Mouse (Mus musculus) ZHBTc4 (cell line): ENCODE results near the gene Nedd9.
"Not testable (repeated sequence)": the region's sequence is repeated elsewhere in the genome, so short reads cannot be mapped to it uniquely, and the experiment has no call there.

ENCODE experiments used
- DNase-seq: peaks from one replicate; pipeline ENCODE4 v3.0.0-alpha.2; 2011; ENCODE audit warnings: low read depth, low spot score

Gene Nedd9

DNA sequence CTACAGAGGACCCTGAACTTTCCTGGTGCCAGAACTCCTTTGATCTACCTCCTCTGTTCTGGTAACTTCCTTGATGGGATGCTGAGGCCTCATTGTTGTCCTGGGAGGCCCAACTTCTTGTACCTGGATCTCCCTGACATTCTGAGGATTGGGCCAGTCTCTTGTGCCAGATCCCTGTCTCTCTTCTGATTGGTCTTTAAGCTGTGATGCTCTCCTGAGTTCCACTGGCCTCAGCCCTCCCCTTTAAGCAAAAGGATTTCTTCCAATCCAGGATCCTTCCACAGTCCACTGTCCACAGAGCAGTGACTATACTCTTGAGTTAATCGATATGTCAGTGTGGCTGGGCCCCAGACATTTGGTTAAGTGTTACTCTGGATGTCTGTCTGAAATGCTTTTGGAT is 112.3 kb downstream of the Nedd9 start:
- no peak for DNase-seq

DNA sequence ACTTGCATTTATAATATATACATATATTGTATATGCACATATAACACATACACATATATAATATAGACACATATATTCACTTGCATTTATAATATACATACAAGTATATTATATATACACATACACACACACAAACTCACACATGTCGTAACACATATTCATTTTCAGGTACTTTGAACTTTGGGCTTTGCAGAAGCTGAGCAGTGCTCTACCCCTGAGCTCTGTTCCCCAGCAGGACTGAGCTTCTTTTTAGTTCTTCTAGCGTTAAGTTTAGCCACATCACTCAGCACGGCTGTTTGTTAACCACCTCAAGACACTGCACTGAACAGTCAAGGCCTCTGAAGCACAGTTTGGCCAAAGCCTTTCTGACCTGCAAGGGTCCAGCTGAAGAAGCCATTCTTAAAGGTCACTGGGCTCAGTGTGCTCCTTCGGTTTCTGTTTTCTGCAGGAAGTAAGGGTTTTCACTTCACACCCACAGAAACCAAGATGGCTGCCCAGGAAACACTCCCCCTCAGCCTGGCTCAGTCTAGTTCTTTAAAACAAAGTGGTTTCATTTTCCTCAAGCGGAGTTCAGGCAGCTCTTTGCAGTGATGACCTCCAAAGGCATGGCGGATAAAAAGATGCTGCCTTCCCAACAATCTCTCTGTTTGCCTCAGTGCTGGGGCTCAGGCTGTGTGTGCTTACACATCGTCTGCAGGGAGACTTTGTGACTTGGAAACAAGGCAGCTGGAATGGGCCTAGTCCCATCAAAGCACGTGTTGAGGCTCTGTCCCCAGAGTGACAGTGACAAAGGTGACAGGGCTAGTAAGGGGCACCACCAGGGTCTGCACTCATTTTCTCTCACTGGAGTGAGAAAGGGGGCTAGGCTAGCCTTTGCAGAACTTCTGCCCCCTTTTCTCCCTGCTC is 114.4 kb downstream of the Nedd9 start:
- no peak for DNase-seq

DNA sequence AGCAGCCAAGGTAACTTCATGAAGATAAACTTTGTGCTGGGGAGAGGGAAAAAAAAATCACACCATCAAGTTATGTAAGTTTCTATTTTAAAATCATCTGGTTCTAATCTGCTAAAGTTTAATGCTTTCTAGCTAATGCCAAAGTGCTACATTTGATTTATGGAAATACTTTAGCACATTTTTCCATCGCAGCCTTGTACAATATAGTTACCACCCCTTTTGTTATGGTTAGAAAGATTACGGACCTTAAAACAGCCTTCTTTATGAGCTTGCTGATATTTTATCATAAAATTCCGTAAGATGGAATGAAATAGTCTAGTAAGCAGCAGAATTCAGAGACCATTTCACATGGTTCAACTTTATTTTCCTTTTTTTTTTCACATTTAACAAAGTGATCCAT is 115.6 kb downstream of the Nedd9 start:
- no peak for DNase-seq

DNA sequence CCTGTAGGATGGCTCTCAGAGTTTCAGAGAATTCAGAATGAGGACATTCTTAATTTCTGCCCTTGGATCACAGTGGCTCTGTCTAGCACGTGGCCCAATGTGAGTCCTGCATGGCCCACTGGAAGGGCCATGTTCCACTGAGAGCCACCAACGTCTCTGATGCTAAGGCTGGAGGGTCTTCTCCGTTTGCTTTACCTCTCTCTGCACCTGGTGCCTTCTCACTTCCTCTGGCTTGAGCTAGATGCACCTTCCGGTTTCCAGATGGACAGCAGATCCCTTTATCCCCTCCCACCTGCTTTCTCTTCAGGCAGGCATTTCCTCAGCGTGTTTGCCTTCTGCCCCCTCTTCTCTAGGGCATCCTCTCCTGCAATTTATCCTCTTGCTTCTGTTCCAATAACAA is 118.5 kb downstream of the Nedd9 start:
- no peak for DNase-seq

DNA sequence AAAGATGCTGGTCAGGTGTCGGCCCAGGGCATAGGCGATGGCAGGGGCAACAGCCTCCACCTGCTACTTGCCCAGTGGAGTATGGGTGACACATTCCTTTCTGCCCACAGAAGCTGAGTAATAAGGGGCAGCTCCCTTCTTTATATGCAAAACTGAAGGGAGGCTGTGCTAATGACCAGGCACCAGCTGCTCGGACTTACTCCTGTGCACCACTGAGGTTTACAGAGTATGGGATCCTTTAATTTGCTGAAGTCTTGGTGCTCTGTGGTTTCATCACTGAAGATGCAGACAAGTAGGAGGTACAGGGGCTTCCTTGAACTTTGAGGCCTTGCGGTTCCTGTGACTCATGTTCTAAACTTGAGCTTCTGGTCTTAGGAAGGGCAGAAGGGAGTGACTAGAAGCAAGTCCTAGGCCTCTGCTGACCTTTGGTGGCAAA is 120.0 kb downstream of the Nedd9 start:
- DNase-seq = no peak

DNA sequence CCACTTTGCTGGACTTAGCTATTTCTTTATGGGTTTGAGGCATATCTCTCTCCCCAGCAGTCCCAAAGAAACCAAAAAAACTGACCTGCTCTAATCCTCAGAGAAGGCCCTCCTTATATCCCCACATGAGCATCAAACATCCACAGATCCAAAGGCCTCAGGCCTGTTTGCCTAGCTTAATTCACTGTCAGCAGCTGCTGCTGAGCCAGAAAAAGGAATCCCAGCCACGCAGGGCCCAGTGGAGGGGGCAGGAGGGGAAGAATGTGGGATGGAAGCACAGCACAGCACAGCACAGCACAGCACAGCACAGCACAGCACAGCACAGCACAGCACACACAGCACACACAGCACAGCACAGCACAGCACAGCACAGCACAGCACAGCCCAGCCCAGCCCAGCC is 120.6 kb downstream of the Nedd9 start:
- DNase-seq = not testable (repeated sequence)

DNA sequence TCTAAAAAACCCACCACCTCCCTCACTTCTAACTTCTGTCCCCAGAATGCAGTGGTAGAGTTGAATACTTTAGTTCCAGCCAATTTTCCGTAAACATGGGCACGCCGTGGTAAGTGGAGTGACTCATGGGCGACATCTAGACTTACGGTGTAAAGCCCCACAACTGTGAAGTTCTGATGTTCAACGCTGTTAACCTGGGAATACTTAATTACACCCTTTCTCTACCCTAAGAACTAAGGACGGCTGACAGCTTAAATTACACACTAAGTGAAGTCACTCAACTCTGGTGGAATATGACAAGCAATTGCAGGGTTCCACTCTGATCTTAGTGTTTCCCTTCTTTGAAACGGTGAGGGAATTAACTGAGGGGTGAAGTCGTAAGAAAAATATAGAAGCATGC is 122.9 kb downstream of the Nedd9 start:
- no peak for DNase-seq

DNA sequence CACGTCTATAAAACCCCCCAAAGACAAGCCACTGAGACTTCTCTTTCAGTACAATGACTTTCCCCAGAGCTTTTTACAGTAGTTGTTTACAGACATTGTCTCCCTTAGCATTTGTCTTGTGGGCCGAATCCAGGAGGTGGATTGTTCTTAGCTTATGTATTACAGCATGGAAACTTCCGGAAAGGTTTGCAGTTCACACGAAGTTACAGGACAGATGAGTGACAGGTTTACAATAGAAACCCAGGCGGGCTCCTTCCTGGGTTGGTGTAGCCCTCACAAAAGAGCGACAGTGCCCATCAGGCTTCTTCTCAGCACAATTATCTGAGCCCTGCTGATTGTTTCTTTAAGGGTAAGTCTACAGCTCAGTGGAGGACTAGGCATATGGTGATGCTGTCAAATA is 124.3 kb downstream of the Nedd9 start:
- no peak for DNase-seq

DNA sequence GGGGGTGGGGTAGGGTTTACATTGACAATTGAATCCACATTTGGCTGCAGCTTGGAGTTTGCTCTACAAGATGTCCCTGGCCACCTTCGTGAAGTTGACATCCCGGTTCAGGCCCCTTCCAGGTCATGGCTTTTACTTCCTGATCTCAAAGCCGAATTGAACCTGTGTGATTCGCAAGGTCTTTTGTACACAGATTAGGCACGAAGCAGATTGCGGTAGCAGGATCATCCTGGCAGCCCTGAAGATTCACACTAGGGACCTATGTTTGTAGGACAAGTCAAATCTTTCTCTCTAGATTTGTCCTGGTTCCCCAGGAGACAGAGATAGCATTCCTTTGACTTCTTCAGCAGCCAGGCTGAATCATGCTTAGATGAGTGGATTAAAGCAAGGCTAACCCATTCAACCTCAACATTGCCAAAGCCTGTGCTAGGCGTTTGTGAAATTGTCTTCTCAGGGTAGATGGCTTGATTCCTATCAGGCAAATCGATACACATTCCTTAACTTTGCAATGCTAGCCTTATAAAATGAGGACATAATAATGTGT is 126.8 kb downstream of the Nedd9 start:
- DNase-seq = no peak

DNA sequence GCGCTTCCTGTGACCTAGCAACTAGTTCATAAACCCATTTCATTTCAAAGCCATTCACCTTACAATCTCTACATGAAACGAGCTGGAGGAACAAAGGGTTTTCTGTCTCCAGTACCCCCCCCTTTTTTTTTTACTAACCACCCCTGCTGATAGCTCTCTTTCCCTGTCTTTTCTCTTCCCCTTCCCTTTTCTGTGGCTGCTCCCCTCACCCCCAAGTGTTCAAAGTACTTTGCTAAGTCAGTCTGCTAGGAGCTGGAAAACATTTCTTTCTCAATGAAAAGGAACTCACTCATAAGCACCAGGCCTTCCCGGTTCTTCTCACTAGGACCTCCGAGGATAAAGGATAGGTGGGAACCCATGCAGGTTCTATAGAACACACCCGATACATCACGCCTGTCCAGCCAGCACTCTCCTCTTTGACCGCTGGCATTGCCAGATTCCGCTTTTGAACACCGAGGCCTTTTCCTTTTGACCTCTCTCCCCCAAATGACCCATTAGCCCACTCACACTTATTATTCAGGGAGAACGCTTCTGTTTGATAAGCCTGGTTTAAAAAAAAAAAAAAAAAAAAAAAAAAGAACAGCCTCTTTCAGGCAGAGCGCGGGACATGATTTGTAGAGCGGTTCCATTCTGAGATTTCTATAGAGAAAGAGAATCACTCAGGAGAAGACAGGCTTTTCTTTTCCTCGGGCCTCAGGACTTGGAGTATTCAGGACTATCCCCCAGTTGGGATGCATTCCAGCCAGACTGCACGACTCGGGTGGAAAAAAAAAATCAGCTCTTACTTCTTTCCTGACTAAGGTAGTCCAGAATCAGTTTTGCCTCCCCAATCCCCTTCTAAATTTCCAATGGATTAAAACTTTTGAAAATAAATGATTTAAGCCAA is 127.6 kb downstream of the Nedd9 start:
- peak; percentile 9 for DNase-seq

DNA sequence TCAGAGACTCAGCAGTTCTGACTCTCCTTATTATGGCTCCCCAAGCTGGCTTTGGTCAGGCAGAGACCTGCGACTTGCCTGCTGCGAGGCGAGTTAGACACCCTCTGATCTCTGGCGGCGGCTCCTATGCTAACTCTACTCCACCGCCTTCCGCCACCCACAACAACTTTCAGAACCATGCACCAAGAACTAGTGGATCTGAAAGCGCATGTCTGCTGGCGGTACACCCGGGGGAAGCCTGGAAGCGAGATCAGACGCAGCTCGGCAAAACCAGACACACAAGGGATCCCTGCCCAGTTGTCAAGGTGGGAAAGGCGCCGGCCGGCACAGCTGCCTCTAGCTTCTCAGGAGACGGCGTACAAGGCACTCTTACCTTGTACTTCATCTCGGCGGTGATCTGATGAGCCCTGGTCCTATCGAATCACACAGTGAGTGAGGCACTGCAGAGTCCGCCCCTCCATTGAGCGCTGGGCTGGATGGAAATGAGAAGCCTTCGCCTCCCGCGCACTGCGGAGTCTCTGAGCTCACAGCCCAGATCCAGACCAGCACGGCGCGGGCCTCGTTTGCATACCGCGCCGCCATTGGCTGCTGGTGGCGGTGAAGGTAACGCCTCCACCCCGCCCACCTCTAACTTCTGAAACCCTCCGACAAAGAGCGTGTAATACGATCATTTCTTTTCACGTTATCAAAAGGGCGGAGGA is 128.5 kb downstream of the Nedd9 start:
- peak; percentile 97 for DNase-seq

DNA sequence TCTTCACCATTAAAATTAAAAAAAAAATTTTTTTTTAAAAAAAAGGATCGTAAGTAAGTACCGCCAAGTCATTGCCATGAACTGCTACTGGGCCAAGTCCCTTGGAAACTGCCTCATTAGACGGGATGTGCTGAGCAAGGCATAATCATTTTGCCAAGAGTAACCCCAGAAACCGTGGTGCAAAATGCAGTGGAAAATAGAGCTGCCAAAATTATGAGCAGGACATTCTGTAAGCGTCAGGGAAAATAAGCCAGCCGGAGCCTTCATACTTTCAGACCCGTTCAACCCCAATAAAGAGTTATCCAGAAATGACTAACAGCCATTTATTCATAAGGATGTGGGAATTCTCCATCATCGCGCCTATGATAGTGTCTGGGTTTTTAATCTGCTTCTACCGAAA is 129.2 kb downstream of the Nedd9 start:
- no peak for DNase-seq

DNA sequence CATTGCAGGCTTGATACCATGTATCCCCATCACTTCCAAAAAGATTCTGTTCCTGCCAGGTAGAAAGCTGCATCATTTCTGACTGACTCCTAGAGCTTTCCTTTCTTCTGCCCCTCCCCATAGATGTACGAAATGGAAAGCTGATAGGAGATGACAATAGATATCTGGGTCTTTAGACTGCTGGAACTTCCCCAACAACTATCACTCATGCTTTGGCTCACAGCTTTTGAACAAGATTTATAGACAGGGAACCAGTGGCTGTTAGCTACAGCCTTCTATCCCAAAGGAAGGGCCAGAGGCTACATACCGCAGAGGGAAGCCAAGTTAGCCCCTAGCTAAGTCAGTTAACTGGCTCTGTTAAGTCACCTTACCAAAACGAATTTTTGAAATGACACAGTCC is 129.6 kb downstream of the Nedd9 start:
- DNase-seq = no peak

DNA sequence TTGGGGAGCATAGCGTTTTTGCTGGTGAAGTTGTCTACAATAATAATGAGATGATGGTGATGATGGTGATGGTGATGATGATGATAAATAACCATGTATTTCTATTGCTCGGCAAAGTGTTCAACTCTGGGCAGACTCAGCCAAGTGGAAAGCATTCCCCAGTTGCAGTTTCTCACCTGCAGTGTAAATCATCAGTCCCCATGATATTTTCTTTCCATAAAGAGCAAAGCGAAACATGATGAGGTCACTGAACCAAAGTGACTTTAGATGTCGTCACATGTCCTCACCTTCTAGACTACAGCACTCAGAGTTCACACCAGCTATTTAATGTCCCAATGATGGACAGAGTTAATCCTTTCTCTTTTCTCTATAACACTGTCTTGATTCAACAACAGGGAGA is 130.0 kb downstream of the Nedd9 start:
- DNase-seq = no peak

DNA sequence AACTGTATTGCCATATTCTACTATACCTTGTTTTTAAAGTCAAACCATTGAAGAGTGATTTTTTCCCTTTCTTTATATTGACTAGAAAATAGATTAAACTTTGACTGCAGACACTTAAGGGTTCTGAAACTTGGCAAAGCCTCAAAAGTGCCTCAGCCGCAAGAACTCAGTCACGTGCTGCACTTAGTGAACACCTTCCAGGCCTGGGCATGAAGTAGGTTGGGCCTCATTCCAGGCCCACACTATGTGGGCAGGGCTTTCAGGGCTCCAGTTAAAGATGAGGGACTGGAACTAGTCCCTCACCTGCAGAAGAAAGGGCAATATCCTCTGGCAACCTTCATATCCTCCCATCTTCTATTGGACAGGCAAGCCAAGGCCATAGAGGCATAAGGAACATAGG is 131.6 kb downstream of the Nedd9 start:
- no peak for DNase-seq

DNA sequence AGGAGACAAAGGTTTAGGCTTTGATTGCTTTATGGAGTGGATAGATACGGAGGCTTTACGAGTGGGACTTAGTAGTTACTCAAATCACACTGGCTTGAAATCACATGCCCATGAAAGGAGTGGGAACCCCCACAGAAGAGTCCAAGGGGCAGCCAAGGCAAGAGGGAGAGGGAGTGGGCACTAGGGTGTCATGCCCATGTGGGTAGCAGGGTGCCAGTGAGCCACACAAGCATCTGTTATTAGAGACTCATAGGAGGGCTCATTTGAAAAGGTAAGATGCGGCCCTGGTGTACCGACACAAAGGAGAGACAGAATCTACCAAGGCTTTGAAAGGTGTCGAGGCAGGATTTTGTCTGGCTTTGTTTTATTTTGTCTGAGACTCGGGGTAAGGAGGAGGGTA is 132.6 kb downstream of the Nedd9 start:
- no peak for DNase-seq

DNA sequence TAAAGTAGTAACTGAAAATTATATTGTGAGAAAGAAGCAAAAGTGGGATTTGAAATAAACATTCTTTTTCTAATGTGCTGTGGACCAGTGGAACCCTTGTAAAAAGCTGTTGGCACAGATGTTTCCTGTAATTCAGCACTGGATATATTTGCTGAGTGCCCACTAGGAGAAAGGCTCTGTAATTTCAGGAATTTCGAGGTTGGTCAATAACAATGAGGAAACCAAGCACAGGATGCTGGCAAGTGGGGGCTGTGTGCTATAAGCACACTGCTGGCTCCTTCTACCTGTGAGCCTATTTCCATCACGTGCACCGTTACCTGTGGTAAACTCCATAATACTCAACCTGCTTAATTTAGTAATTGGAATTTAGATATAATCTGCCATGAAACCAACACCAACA is 133.5 kb downstream of the Nedd9 start:
- no peak for DNase-seq

DNA sequence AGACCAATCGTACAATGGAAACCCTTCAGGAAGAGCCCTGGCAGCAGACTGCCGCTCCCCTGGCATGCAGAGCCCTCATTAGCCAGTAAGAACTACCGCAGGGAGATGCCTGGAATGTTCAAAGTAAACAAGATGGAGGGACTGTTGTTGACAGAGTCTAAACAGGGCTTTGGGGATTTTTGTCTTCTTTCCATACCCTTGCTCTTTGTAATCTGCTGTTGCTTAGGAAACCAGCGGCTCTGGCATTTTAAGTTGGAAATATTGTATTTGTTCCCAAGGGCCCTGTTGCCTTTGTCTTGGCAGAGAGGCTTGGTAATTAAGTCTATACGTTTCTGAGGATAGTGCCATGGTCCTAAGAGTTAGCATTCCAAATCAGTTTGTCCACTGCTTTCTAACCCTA is 134.8 kb downstream of the Nedd9 start:
- DNase-seq = no peak

DNA sequence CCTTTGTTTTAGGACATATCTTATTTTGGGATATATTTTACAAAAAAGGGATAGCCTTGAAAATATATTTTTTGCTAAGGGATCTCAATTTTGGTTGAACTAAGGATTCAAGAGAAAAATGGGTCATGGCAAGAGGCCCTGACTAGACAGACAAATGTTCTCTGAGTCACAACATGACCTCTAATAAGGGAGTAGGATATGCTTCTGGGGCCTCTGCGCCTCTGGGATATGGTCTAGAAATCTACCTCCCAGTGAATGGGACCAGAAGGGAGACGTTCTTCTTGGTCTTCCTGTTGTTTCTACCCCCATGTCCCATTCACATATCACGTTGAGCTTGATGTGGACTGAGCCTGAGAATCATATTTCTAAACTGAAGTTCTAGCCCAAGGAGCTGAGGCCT is 136.6 kb downstream of the Nedd9 start:
- DNase-seq = no peak

DNA sequence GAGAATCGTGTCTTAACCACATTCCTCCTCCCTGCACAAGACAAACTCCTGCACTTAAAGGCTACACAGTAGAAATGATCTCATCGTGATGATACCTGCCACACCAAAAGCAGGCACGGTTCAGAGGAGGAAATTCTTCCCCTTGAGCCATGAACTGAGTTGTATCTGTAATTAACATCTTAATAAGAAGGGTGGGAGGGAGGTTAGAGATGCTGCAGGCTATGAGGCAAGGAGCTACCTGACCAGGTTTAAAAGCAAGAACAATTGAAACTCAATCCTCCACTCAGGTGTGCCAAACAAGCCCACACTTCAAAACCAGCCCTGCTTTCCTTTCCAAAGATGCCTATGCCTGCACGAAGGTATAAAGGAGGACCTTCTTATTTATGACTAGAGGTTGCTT is 137.4 kb downstream of the Nedd9 start:
- DNase-seq = no peak

DNA sequence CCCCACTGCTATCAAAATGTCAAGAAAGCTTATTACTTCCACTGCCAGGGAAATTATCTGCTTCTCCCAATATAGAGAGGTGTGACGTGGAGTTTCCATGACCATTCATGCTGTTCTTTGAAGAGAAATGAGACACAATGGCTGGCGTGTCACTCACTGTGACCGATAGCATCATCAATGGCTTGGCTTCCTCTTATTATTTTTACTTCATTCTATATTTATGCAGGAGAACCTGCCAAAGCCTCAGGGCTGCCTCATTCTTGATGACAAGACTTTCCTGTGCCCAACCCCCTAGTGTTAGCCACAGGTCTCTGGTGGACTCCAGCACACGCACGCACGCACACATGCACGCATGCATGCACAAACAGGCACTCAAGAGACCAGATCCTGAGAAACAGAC is 141.4 kb downstream of the Nedd9 start:
- DNase-seq = no peak

DNA sequence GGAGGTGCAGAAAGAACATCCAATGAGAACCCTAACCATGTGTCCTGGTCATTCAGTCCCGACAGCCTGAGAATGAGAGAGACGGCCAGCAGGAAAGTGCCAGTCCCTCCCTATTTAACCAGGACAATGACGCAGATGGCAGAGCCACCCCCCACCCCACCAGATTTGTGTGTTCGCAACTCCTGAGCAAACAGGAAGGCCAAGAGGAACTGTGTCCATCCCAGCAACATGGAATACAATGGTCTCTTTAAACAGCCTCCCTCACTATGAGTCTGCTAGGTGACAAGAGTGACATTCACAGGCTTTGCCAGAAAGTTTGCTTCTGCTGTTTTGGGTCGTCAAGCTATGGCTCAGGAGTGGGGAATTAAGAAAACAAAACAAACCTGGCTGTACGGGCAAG is 141.9 kb downstream of the Nedd9 start:
- no peak for DNase-seq
